Mouse (Mus musculus) liver, embryonic 14.5 days (tissue): ENCODE measurements at regions not wholly inside any gene's neighbourhood (a gene's known extent, or its start where the extent isn't known, plus 50 kb on each side); places are given as distances from the start of the nearest gene placed in this dataset.

Experiments
- ATAC-seq: fragments of 200-750 bp; cut with Nextera tagmentation; 2 replicates; pipeline ENCODE4 v1.8.0; 2017; ENCODE audit warnings: moderate number of reproducible peaks, mild to moderate bottlenecking, moderate library complexity; ENCODE audit not compliant: insufficient read depth
- DNase-seq, 3 experiments: peaks; one replicate each; pipeline ENCODE4 v3.0.0-alpha.2; 2012 to 2013; ENCODE audit warnings: low read depth in 3 of 3, low spot score in 3 of 3
- H3K27ac ChIP-seq: fragments of 300-500 bp; sonication (generic); 2 replicates; pipeline ENCODE4 v1.5.1; 2014; ENCODE audit warnings: moderate library complexity, mild to moderate bottlenecking, control low read depth, inconsistent platforms
- H3K27me3 ChIP-seq: fragments of 300-500 bp; sonication (generic); 2 replicates; pipeline ENCODE4 v1.6.1; 2014; ENCODE audit warnings: mild to moderate bottlenecking, low read length, moderate library complexity; ENCODE audit not compliant: control insufficient read depth, insufficient read depth
- H3K36me3 ChIP-seq: fragments of 300-500 bp; sonication (generic); replicated peaks from 2 replicates; pipeline ENCODE4 v1.6.1; 2014; ENCODE audit warnings: low read depth; ENCODE audit not compliant: control insufficient read depth, insufficient read depth
- H3K4me1 ChIP-seq, 2 experiments: fragments of 200-500 bp in 1 of 2; fragments of 300-500 bp in 1 of 2; sonication (generic) in 1 of 2; replicated peaks; 2 replicates each; pipeline ENCODE4 v1.6.1; 2012 to 2014; ENCODE audit warnings: antibody characterized with exemption in 1 of 2, inconsistent platforms in 1 of 2, low read length in 1 of 2; ENCODE audit not compliant: control insufficient read depth in 2 of 2, insufficient read depth in 2 of 2
- H3K4me2 ChIP-seq: fragments of 300-500 bp; sonication (generic); 2 replicates; pipeline ENCODE4 v1.6.1; 2014; ENCODE audit warnings: low read depth, mild to moderate bottlenecking, control low read depth, moderate library complexity
- H3K4me3 ChIP-seq, 2 experiments: fragments of 200-500 bp in 1 of 2; fragments of 300-500 bp in 1 of 2; sonication (generic) in 1 of 2; 2 replicates each; pipeline ENCODE4 v1.5.1; 2012 to 2014; ENCODE audit warnings: low read depth in 2 of 2, low read length in 2 of 2, mild to moderate bottlenecking in 2 of 2, control low read depth in 1 of 2, inconsistent platforms in 1 of 2, moderate library complexity in 1 of 2; ENCODE audit not compliant: insufficient read depth in 1 of 2
- H3K9ac ChIP-seq: fragments of 300-500 bp; sonication (generic); replicated peaks from 2 replicates; pipeline ENCODE4 v1.6.1; 2014; ENCODE audit warnings: mild to moderate bottlenecking, control low read depth, moderate library complexity
- H3K9me3 ChIP-seq: fragments of 300-500 bp; sonication (generic); 2 replicates; pipeline ENCODE4 v1.6.1; 2016; ENCODE audit warnings: low read length, mixed read lengths; ENCODE audit not compliant: control insufficient read depth
- CTCF ChIP-seq: IDR thresholded peaks from 2 replicates; pipeline ENCODE4 v1.5.1; 2016; ENCODE audit warnings: antibody characterized with exemption, low read depth, control low read depth
- EP300 ChIP-seq: IDR thresholded peaks from 2 replicates; pipeline ENCODE4 v1.6.1; 2016; ENCODE audit warnings: antibody characterized with exemption, low read depth
- WGBS: fragments of 180-500 bp; shearing (Covaris S2); extraction: QIAGEN DNeasy Blood & Tissue Kit; methylation state at CpG from one replicate; pipeline ENCODE4 v1.1.7; 2014; ENCODE audit not compliant: insufficient replicate concordance; 5-methylcytosine and 5-hydroxymethylcytosine counted together

GRCm38 (mm10) chr5:126266929-126267609 lies 735.5 kb downstream of the Tmem132b start:
- no peaks in the 10 kb centered on the region for H3K9me3 ChIP-seq
- TF ChIP-seq EP300 (no peak), CTCF (no peak)
- no peaks in the 10 kb centered on the region for H3K36me3 ChIP-seq
- H3K4me1 ChIP-seq: no peaks in the 10 kb centered on the region
- H3K27me3 ChIP-seq: no peaks in the 10 kb centered on the region
- ATAC-seq (no peak), DNase-seq (no peak)
- no peak overlapping the region for H3K9ac ChIP-seq
- H3K4me3 ChIP-seq: no peak overlapping the region
- no peak overlapping the region for H3K4me2 ChIP-seq
- H3K27ac ChIP-seq: no peak overlapping the region
- 51% methylated on average over 2 of the region's 2 CpGs for WGBS

GRCm38 (mm10) chr5:126268592-126268991 lies 737.0 kb downstream of the Tmem132b start:
- Histone ChIP-seq H3K27me3 (no peaks in the 10 kb centered on the region), H3K36me3 (no peaks in the 10 kb centered on the region), H3K9me3 (no peaks in the 10 kb centered on the region), H3K4me1 (no peaks in the 10 kb centered on the region), H3K4me2 (no peak overlapping the region), H3K27ac (no peak overlapping the region), H3K4me3 (no peak overlapping the region), H3K9ac (no peak overlapping the region)
- TF ChIP-seq CTCF (no peak), EP300 (no peak)
- ATAC-seq (no peak), DNase-seq (no peak)
- 59% methylated on average over 4 of the region's 4 CpGs for WGBS

- TF ChIP-seq EP300 (no peak), CTCF (no peak)
- Histone ChIP-seq H3K9me3 (no peaks in the 10 kb centered on the region), H3K4me3 (no peak overlapping the region), H3K9ac (no peak overlapping the region), H3K27me3 (no peaks in the 10 kb centered on the region), H3K36me3 (no peaks in the 10 kb centered on the region), H3K4me2 (no peak overlapping the region), H3K27ac (no peak overlapping the region), H3K4me1 (no peaks in the 10 kb centered on the region)
- ATAC-seq: no peak
- WGBS: 74% methylated on average over 8 of the region's 8 CpGs
- DNase-seq: no peak
These were observed 742.7 kb downstream of the Tmem132b start for GRCm38 (mm10) chr5:126274316-126274715.

GRCm38 (mm10) chr5:126281057-126281728 lies 749.6 kb downstream of the Tmem132b start:
- Histone ChIP-seq H3K4me2 (no peak overlapping the region), H3K27me3 (no peaks in the 10 kb centered on the region), H3K27ac (no peak overlapping the region), H3K9me3 (no peaks in the 10 kb centered on the region), H3K4me1 (no peaks in the 10 kb centered on the region), H3K4me3 (no peak overlapping the region), H3K36me3 (no peaks in the 10 kb centered on the region), H3K9ac (no peak overlapping the region)
- TF ChIP-seq EP300: no peak
- TF ChIP-seq CTCF: no peak
- ATAC-seq (no peak), DNase-seq (no peak)
- WGBS: 18% methylated on average over 10 of the region's 10 CpGs

GRCm38 (mm10) chr5:126281782-126282181 lies 750.2 kb downstream of the Tmem132b start:
- Histone ChIP-seq H3K36me3 (no peaks in the 10 kb centered on the region), H3K4me3 (no peak overlapping the region), H3K9ac (no peak overlapping the region), H3K4me2 (no peak overlapping the region), H3K9me3 (no peaks in the 10 kb centered on the region), H3K27me3 (no peaks in the 10 kb centered on the region), H3K4me1 (no peaks in the 10 kb centered on the region), H3K27ac (no peak overlapping the region)
- DNase-seq (no peak), ATAC-seq (no peak)
- 5% methylated on average over 7 of the region's 7 CpGs for WGBS
- TF ChIP-seq CTCF: no peak
- no peak for TF ChIP-seq EP300
